Mouse (Mus musculus) adrenal gland, adult 18-20 months (tissue): Measurements from ENCODE around the gene Fads3. TPM values are rescaled to one million over a fixed set of nuclear protein-coding genes. Genes with fewer than 3 reads are reported as not detected.

ENCODE experiments used
- DNase-seq, 2 experiments: peaks; one replicate each; pipeline ENCODE4 v3.0.0; 2021 to 2022; ENCODE audit warnings: low spot score in 2 of 2
- total RNA-seq, 2 experiments: library from RNA; stranded (reverse); gene quantifications; 1 replicate in 1 of 2; 2 replicates in 1 of 2; pipeline ENCODE4 v1.2.3; 2021

Fads3 gene
- total RNA-seq, 2 experiments from 2014 or later, result 10.3 to 54.2 TPM

- no peak for DNase-seq
Measured at GRCm38 (mm10) chr19:10066189-10066500, 24.8 kb downstream of the Fads3 start.

DNA sequence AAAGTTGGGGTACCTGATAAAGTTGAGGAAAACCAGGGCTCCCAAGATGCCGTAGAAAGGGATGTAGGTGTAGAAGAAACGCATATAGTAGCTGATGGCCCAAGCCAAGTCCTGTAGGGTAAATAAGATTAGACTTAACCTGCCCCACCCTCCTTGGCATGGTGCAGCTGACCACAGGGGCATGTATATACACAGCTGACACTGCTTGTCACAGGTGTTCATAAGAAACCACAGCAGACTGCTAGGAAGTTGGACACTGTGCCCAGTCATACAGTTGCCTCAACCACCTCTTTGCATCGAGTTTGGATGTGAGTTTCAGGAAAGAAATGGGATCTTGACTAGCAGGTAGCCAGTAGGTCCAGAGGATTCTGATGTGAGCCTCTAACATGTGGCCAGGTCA is 25.1 kb downstream of the Fads3 start:
- DNase-seq, result no peak

DNA sequence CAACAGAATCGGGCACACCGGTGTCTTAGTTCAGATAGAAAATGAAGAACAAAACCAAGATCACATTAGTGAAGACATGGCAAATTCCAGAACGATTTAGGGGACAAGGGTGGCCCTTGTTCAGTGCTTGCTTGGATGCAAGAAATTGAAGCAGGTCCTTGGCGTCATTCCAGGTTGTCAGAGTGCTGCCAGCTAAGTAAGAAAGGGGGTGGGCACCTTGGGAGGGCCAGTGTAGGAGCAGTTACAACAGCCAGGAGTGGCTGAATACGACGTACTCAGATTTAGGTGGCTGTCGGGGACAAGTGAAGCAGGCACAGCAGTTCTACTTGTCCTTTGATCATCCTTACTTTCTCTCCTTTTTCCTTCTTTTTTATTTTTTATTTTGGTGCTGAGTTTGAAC is 26.3 kb downstream of the Fads3 start:
- DNase-seq, result no peak

- no peak for DNase-seq
Measured at GRCm38 (mm10) chr19:10070186-10070980, 29.0 kb downstream of the Fads3 start.

- DNase-seq, result no peak
Measured at GRCm38 (mm10) chr19:10071166-10071565, 29.8 kb downstream of the Fads3 start.

DNA sequence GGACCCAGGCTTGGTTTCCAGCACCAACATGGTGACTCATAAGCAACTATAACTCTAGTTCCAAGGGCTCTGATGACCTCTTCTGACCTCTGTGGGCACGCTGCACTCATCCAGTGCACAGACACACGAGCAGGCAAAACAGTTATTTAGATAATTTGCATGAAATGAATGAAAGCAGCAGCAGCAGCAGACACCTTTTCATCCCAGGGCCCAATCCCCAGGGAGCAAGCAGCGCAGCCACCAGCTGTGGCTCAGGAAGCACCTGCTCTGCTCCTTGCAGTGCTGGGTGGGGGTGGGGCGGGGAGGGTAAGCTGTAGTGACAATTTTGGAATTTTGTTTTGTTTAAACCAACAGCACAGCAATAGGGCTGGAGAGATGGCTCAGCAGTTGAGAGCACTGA is 30.5 kb downstream of the Fads3 start:
- DNase-seq, result no peak

GRCm38 (mm10) chr19:10073145-10073544 is 31.8 kb downstream of the Fads3 start:
- DNase-seq, result no peak

DNA sequence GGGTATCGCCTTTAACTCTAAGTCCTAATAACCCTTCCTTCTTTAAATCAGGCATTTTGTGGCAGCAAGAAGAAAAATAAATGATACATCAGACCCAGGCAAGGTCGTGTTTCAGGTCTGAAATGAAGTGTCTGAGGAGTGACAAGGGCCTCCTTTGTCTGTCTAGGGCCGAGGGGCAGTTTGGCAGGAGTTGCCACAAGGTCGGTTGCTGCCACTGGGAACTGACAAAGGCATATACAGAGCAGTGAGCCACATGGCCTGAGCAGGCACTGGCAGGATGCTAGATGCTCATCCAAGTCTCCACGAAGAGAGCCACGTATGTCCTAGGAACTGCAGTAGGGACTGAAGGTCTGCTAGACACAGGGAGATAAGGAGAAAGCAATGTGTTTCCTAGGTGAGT is 37.0 kb downstream of the Fads3 start:
- no peak for DNase-seq

DNA sequence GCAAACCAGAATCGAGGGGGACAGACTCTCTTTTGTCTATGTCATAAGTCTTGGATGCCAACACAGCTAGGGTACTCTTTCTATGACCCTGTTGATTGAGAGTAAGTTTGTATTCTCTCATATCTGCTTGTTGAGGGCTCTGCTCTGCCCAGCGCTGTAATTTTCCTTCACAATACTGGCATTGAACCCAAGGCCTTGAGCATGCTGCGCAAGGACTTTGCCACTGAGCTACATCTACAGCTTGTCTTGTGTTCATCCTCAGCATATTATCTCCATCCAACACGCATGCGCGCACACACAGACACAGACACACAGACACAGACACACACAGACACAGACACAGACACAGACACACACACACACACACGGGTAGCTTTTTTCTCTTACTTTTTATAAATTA is 39.0 kb downstream of the Fads3 start:
- DNase-seq, result no peak

DNA sequence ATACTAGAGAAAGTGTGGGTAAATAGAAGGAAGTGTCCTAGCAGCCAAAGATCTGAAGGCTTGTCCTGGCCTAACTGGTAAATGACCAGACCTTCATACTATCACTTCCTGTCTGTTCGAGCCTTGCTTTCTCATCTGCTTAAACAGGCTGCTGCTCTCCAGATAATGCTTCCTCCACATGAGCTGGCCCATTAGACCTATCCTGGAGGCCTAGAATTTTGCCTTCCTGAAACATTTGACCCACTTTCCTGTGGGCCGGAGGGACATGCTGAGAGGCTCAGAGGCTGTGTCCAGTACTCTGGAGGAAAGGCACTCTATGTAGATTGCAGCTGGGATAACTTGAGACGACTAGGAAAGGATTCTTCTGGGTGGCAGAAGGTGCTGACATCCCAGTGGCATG is 40.7 kb downstream of the Fads3 start:
- DNase-seq, result no peak

DNA sequence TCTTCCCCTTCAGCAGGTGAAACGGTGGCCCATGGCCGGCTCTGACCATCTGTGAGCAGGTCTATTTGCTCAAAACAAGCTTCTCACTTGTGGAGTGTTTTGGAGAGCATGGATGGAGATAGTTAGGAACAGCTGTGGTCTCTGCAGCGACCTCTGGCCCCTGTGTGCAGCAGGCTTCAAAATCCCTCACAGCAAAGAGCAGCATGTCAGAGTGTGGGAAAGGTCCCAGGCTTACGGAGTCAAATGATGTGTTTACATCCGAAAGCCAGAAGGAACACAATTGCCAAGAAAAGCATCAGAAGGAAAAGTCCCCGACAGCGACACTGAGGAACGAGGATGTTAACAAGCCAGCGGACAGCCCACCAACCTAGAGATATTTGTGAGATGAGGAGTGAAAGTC is 44.1 kb downstream of the Fads3 start:
- no peak for DNase-seq

GRCm38 (mm10) chr19:10086976-10087375 is 45.6 kb downstream of the Fads3 start:
- no peak for DNase-seq

DNA sequence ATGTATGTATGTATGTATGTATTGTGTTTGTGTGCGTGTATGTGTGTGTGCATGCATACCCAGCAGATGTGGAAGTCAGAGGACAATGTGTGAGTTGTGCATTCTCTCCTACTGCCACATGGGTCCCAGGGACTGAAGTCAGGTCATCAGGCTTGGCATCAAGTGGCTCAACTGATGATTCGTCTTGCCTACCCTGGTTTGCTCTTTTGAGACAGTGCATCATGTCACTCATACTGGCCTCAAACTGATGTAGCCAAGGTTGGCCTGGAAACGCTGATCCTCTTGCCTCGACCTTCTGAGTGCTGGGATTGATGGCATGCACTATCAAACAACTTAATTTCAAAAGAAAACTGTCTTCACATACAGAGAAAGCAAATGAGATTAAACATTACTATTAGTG is 52.5 kb downstream of the Fads3 start:
- no peak for DNase-seq

DNA sequence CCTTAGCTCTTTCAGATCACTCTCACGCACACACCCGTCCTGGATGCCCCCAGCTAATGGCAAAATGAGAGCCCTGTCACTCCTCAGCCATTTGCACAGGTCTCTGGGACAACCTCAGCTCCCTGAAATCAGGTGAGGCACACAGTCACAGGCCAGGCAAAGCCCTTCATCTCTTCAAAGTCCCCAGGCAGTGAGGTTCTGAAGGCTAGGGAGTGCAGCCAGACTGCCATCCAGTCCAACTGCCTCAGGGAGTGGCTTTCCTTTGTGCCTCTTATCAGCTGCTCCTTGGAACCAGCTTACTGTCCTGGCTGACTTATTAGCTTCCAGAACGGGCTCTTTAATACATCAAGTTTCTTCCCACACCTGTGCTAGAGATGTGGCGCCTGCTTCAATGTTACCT is 53.3 kb downstream of the Fads3 start:
- no peak for DNase-seq

- no peak for DNase-seq
Measured at GRCm38 (mm10) chr19:10096371-10096876, 55.1 kb downstream of the Fads3 start.

DNA sequence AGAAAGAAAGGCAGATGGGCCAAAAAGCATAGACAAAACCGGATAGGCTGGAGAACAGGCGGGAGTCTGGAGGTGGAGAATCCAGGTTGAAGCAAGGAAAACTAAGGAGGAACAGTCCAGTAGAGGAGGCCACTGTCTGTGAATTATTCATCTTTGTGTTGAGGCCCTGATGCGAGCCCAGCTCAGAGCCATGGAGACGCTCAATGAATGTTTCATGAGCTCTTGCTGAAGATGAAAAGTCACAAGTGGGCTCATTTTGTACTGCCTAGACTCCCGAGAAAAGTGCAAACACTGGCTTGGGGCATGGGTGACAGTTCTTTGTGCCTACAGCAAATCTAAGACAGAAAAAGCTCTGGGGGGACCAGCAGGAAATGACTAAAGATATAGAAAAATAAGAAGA is 56.5 kb downstream of the Fads3 start:
- no peak for DNase-seq

GRCm38 (mm10) chr19:10100631-10101071 is 59.3 kb downstream of the Fads3 start:
- peak; percentile 73 to 77 for DNase-seq

DNA sequence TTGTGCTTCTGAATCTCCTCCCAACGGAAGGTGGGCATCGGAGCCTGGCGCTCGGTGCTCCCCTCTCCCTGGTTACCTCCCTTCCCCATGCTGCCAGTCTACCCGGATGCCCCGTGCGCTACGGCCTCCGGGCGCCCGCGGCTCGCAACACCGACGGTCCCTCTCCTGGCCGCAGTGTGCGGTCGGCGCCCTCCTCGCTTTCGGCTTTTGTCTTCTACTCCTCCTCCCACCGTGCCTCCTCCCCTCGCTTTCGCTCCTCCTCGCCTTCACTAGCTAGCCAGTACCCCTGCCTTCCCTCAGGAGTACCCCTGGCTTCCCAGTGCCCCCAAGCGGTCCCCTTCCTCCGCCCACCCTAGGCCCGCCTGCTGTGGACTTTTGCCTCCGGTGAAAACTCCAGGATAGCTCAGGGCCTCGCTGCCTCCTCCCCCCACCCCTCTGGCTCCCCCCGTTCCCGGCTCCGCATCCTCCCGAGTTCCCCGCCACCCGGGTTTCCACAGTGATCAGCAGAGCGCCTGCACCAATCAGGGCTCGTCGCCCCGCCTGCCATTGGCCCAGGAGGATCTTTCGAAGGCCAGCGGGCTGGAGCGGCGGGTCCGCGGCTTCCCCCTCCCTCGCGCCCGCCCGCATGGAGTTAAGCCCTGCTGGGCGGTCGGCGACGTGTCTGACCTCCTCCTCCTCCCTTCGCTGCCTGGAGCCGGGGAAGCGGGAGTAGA is 60.1 kb downstream of the Fads3 start, which contains the start of gene Fads2:
Fads2 (minus strand) TSS at position 406 of the 713 bp plus-strand sequence.
- DNase-seq, result peak; percentile 81 to 89

DNA sequence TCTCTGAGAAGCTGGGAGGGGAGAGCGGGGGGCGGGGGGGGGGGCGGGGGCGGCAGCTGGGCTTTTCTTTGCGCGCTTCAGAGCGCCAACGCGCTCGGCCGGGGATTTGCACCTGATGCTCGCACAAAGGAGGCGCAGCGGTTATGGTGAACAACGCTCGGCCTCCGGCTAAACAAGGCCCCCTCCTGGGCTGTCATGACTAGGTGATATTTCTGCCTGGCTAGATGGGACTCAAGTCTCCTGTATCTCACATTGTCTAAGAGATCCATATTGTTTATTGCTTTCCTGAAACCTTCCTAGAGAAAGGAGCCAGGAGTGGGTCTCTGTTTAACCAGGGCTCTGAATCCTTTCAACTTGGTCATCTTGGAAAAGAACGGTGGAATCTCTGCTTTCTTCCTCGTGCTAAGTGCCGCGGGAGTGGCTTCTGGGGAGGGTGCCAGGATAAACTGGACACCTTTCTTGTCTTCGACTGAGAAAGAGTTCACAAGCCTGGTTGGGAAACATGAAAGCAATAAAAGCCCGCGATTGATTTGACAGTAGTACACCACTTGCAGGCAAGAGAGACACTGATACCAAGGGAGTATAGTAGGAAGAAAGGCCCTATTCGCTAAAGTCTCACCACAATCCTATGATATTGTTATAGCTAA is 60.8 kb downstream of the Fads3 start:
- DNase-seq, result no peak

GRCm38 (mm10) chr19:10104234-10104633 is 62.9 kb downstream of the Fads3 start:
- DNase-seq, result no peak

GRCm38 (mm10) chr19:10105034-10105493 is 63.7 kb downstream of the Fads3 start:
- no peak for DNase-seq

GRCm38 (mm10) chr19:10106634-10107033 is 65.3 kb downstream of the Fads3 start:
- DNase-seq, result no peak
